Mouse (Mus musculus) cerebellum, adult 2 months (tissue): ENCODE measurements around the gene Sp2.

ENCODE experiments used
- CTCF ChIP-seq: fragments of 200-500 bp; IDR thresholded peaks from 2 replicates; pipeline ENCODE4 v1.5.1; 2011; ENCODE audit warnings: low read depth, mild to moderate bottlenecking, control low read depth, low read length, moderate library complexity, borderline replicate concordance; ENCODE audit not compliant: insufficient read depth
- POLR2A ChIP-seq: fragments of 200-500 bp; IDR thresholded peaks from 2 replicates; pipeline ENCODE4 v1.6.1; 2011; ENCODE audit warnings: low read length, control low read depth, borderline replicate concordance; ENCODE audit not compliant: insufficient read depth

DNA sequence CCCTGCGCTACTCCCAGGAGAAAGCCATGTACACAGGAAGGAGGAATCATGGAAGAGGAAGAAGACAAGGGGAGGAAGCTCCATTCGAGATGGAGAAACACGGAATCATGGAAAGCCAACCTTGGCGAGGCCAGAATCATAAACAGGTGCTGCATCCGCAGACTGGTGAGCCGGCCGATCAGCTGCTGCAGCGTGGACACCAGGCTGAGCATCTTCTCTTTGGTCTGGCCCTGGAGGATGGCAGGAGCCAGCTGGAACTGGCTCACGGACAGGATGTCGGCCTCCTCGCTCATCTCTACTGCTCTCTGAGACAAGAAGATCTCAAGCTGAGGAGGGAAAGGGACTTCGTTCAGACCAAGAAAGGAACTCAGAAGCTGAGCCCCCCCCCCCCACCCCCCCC, 74.2 kb downstream of the Sp2 start:
- no peak for TF ChIP-seq CTCF
- TF ChIP-seq POLR2A: no peak
